ENCODE assay signal across 1 mouse cellular context in the genomic region with DNA sequence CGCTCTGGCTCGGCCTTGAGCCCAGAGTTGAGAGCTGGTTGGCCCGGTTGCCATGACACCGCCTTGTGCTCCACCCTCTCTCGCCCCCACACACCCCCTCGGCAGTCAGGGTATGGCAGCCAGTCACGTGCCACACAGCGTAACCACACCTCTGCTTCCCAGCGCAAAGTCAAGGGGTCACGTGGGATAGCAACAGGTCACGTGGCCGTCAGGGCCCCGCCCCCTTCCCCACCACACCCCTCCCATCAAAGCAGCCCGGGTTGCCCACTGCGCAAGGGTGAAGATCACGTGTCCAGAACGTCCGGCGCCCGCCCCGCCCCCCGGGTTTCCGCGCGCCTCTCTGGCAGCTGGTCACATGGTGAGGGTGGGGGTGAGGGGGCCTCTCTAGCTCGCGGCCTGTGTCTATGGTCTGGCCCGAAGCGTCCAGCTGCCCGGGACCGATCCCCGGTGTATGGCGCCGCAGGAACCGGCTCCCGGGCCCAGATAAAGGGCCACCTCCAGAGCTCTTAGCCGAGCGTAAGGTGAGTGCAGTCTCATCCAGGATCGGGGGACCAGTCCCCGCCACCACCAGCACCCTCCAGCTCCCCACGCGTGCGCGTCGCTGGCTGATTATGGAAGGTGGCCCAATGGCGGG.
TF ChIP-seq lines count a peak whose summit lies in the region.

A gene (plus strand): TSS at position 296 of the 634 bp plus-strand sequence.

TF ChIP-seq in myocyte, 11 proteins besides CTCF, POLR2A, EP300 and RAD21 (continued from another document):
- no peak for TF ChIP-seq TCF12 (IDR thresholded peaks at IDR 0.05; ENCODE audit: insufficient read depth, poor library complexity, severe bottlenecking)
- peak; percentile 47 for TF ChIP-seq POLR2AphosphoS2 (IDR thresholded peaks at IDR 0.05; ENCODE audit: insufficient read length, low read depth)
